Mouse (Mus musculus) myocyte (in vitro differentiated cells): ENCODE results near the gene Psmb11.
A peak's percentile ranks its signal among the peaks of the same experiment; 100 is the strongest.

Experiments used
- CEBPB ChIP-seq: IDR thresholded peaks from 2 replicates; pipeline ENCODE4 v1.6.1; 2011; ENCODE audit warnings: mild to moderate bottlenecking, moderate library complexity; ENCODE audit not compliant: poor library complexity, insufficient read depth, severe bottlenecking
- MYOD1 ChIP-seq, 3 experiments: IDR thresholded peaks; one replicate each; pipeline ENCODE4 v1.6.1; 2011; ENCODE audit warnings: control low read depth in 2 of 3, low read depth in 2 of 3, mild to moderate bottlenecking in 2 of 3, moderate library complexity in 1 of 3; ENCODE audit not compliant: insufficient read length in 2 of 3, control insufficient read depth in 1 of 3
- MYOG ChIP-seq, 3 experiments: IDR thresholded peaks; one replicate each; pipeline ENCODE4 v1.6.1; 2011; ENCODE audit warnings: control low read depth in 2 of 3, low read depth in 2 of 3, mild to moderate bottlenecking in 2 of 3; ENCODE audit not compliant: insufficient read length in 2 of 3, control insufficient read depth in 1 of 3, insufficient read depth in 1 of 3
- POLR2A ChIP-seq: IDR thresholded peaks from one replicate; pipeline ENCODE4 v1.6.1; 2011; ENCODE audit warnings: low read depth, mild to moderate bottlenecking, control low read depth, moderate library complexity; ENCODE audit not compliant: insufficient read length
- POLR2AphosphoS2 ChIP-seq: IDR thresholded peaks from one replicate; pipeline ENCODE4 v1.6.1; 2011; ENCODE audit warnings: low read depth, control low read depth; ENCODE audit not compliant: insufficient read length
- REST ChIP-seq: IDR thresholded peaks from one replicate; pipeline ENCODE4 v1.6.1; 2011; ENCODE audit warnings: mild to moderate bottlenecking, control low read depth, moderate library complexity; ENCODE audit not compliant: insufficient read depth, insufficient read length
- USF1 ChIP-seq: IDR thresholded peaks from one replicate; pipeline ENCODE4 v1.6.1; 2011; ENCODE audit warnings: low read depth, mild to moderate bottlenecking, control low read depth, moderate library complexity

GRCm38 (mm10) chr14:54575631-54576030 lies 45.6 kb upstream of the Psmb11 start:
- TF ChIP-seq POLR2A (peak; percentile 68), REST (no peak), CEBPB (no peak), USF1 (no peak), POLR2AphosphoS2 (no peak), MYOG (IDR thresholded peaks at IDR 0.05; ENCODE audit: control insufficient read depth in 1 of 3, insufficient read depth in 1 of 3, insufficient read length in 2 of 3, low read depth in 2 of 3) (peak in 2 of 3 experiments; percentile 85 to 91), MYOD1 (IDR thresholded peaks at IDR 0.05; ENCODE audit: control insufficient read depth in 1 of 3, insufficient read length in 2 of 3, low read depth in 2 of 3) (peak in 2 of 3 experiments; percentile 47 to 88)
